Mouse (Mus musculus): ENCODE results near the gene Gk. TPM values are rescaled to one million over a fixed set of nuclear protein-coding genes. Genes with fewer than 3 reads are reported as not detected.
A peak's percentile ranks its signal among the peaks of the same experiment; 100 is the strongest.

Gene Gk
- 5.1 and 5.9 TPM in 2 replicates for polyA plus RNA-seq (2016; fragmentation: Nextera tagmentation; extraction: Ambion mirVana)

GRCm38 (mm10) chrX:85776544-85777087 is at the start of gene Gk:
Gene Gk, minus strand, starts transcription at chrX:85776819.
- Histone ChIP-seq H3K4me3 (replicated peaks) (peak within 1 kb of the TSS; percentile 47), H3K9ac (peak within 1 kb of the TSS; percentile 56), H3K9me3 (no peaks in the 10 kb centered on the region), H3K4me2 (peak within 1 kb of the TSS; percentile 58), H3K27me3 (no peaks in the 10 kb centered on the region), H3K4me1 (no peaks in the 10 kb centered on the region), H3K27ac (peak within 1 kb of the TSS; percentile 80), H3K36me3 (replicated peaks) (no peaks in the 10 kb centered on the region)
- peak; percentile 99 for ATAC-seq (ENCODE audit: low FRiP score)
- WGBS: 23% methylated on average over 41 of the region's 45 CpGs

- H3K27ac ChIP-seq: no peak overlapping the region
- ATAC-seq (ENCODE audit: low FRiP score): no peak
- 79% methylated on average over 4 of the region's 4 CpGs for WGBS
- no peak overlapping the region for H3K4me3 ChIP-seq (replicated peaks)
- no peaks in the 10 kb centered on the region for H3K36me3 ChIP-seq (replicated peaks)
- no peaks in the 10 kb centered on the region for H3K4me1 ChIP-seq
- H3K9ac ChIP-seq: no peak overlapping the region
- no peaks in the 10 kb centered on the region for H3K27me3 ChIP-seq
- no peaks in the 10 kb centered on the region for H3K9me3 ChIP-seq
- H3K4me2 ChIP-seq: no peak overlapping the region
These were observed 28.2 kb upstream of the Gk start for GRCm38 (mm10) chrX:85804706-85805376.

- no peaks in the 10 kb centered on the region for H3K9me3 ChIP-seq
- no peaks in the 10 kb centered on the region for H3K4me1 ChIP-seq
- no peaks in the 10 kb centered on the region for H3K27me3 ChIP-seq
- no peaks in the 10 kb centered on the region for H3K36me3 ChIP-seq (replicated peaks)
- no peak overlapping the region for H3K4me2 ChIP-seq
- H3K9ac ChIP-seq: no peak overlapping the region
- no peak overlapping the region for H3K4me3 ChIP-seq (replicated peaks)
- no peak for ATAC-seq (ENCODE audit: low FRiP score)
- no peak overlapping the region for H3K27ac ChIP-seq
These were observed 26.4 kb upstream of the Gk start for GRCm38 (mm10) chrX:85803006-85803405.

GRCm38 (mm10) chrX:85797449-85797848 is 20.8 kb upstream of the Gk start:
- H3K27me3 ChIP-seq: no peaks in the 10 kb centered on the region
- no peak overlapping the region for H3K27ac ChIP-seq
- no peaks in the 10 kb centered on the region for H3K9me3 ChIP-seq
- no peak overlapping the region for H3K4me3 ChIP-seq (replicated peaks)
- WGBS: 94% methylated on average over 2 of the region's 2 CpGs
- H3K4me2 ChIP-seq: no peak overlapping the region
- no peaks in the 10 kb centered on the region for H3K36me3 ChIP-seq (replicated peaks)
- no peak overlapping the region for H3K9ac ChIP-seq
- H3K4me1 ChIP-seq: no peaks in the 10 kb centered on the region
- no peak for ATAC-seq (ENCODE audit: low FRiP score)

- no peak for ATAC-seq (ENCODE audit: low FRiP score)
- no peaks in the 10 kb centered on the region for H3K27me3 ChIP-seq
- no peak overlapping the region for H3K4me2 ChIP-seq
- no peak overlapping the region for H3K4me3 ChIP-seq (replicated peaks)
- no peak overlapping the region for H3K27ac ChIP-seq
- WGBS: 93% methylated on average over 3 of the region's 3 CpGs
- H3K9ac ChIP-seq: no peak overlapping the region
- no peaks in the 10 kb centered on the region for H3K9me3 ChIP-seq
- no peaks in the 10 kb centered on the region for H3K36me3 ChIP-seq (replicated peaks)
- no peaks in the 10 kb centered on the region for H3K4me1 ChIP-seq
These were observed 1.7 kb upstream of the Gk start for GRCm38 (mm10) chrX:85778346-85778745.

GRCm38 (mm10) chrX:85777141-85777540 is 522 bp upstream of the Gk start:
- H3K27me3 ChIP-seq: no peaks in the 10 kb centered on the region
- H3K9me3 ChIP-seq: no peaks in the 10 kb centered on the region
- peak overlapping the region; percentile 80 for H3K27ac ChIP-seq
- WGBS: 24% methylated on average over 17 of the region's 17 CpGs
- H3K9ac ChIP-seq: peak overlapping the region; percentile 56
- ATAC-seq (ENCODE audit: low FRiP score): peak; percentile 66
- peak overlapping the region; percentile 47 for H3K4me3 ChIP-seq (replicated peaks)
- H3K4me1 ChIP-seq: no peaks in the 10 kb centered on the region
- H3K4me2 ChIP-seq: peak overlapping the region; percentile 49
- H3K36me3 ChIP-seq (replicated peaks): no peaks in the 10 kb centered on the region

- Histone ChIP-seq H3K27ac (no peak overlapping the region), H3K4me1 (no peaks in the 10 kb centered on the region), H3K9me3 (no peaks in the 10 kb centered on the region), H3K4me3 (replicated peaks) (peak overlapping the region; percentile 47), H3K36me3 (replicated peaks) (no peaks in the 10 kb centered on the region), H3K27me3 (no peaks in the 10 kb centered on the region), H3K4me2 (peak overlapping the region; percentile 58), H3K9ac (peak overlapping the region; percentile 48)
- no peak; the same call in 1 of the 2 replicates for ATAC-seq (ENCODE audit: low FRiP score)
- WGBS: 20% methylated on average over 22 of the region's 22 CpGs
These were observed 608 bp downstream of the Gk start for GRCm38 (mm10) chrX:85775879-85776543.

GRCm38 (mm10) chrX:85771303-85771702 is 5.3 kb downstream of the Gk start:
- Histone ChIP-seq H3K27me3 (no peaks in the 10 kb centered on the region), H3K9ac (no peak overlapping the region), H3K4me2 (no peak overlapping the region), H3K36me3 (replicated peaks) (no peaks in the 10 kb centered on the region), H3K9me3 (no peaks in the 10 kb centered on the region), H3K27ac (no peak overlapping the region), H3K4me3 (replicated peaks) (no peak overlapping the region), H3K4me1 (no peaks in the 10 kb centered on the region)
- WGBS: 91% methylated on average over 3 of the region's 3 CpGs
- no peak for ATAC-seq (ENCODE audit: low FRiP score)

GRCm38 (mm10) chrX:85770747-85771146 is 5.9 kb downstream of the Gk start:
- Histone ChIP-seq H3K4me3 (replicated peaks) (no peak overlapping the region), H3K4me2 (no peak overlapping the region), H3K27me3 (no peaks in the 10 kb centered on the region), H3K9me3 (no peaks in the 10 kb centered on the region), H3K27ac (no peak overlapping the region), H3K36me3 (replicated peaks) (no peaks in the 10 kb centered on the region), H3K4me1 (no peaks in the 10 kb centered on the region), H3K9ac (no peak overlapping the region)
- ATAC-seq (ENCODE audit: low FRiP score): no peak
- WGBS: 96% methylated on average over 3 of the region's 3 CpGs

- Histone ChIP-seq H3K4me1 (no peaks in the 10 kb centered on the region), H3K9me3 (no peaks in the 10 kb centered on the region), H3K9ac (no peak overlapping the region), H3K27me3 (no peaks in the 10 kb centered on the region), H3K4me2 (no peak overlapping the region), H3K36me3 (replicated peaks) (no peaks in the 10 kb centered on the region), H3K4me3 (replicated peaks) (no peak overlapping the region), H3K27ac (no peak overlapping the region)
- WGBS: 80% methylated on average over 2 of the region's 2 CpGs
- ATAC-seq (ENCODE audit: low FRiP score): no peak
These were observed 8.0 kb downstream of the Gk start for GRCm38 (mm10) chrX:85768578-85768977.

- WGBS: 63% methylated on average over 3 of the region's 3 CpGs
These were observed 20.6 kb downstream of the Gk start for GRCm38 (mm10) chrX:85756005-85756404.

GRCm38 (mm10) chrX:85743837-85744236 is 32.8 kb downstream of the Gk start:
- H3K4me3 ChIP-seq (replicated peaks): no peak overlapping the region
- WGBS: 90% methylated on average over 3 of the region's 3 CpGs

More at GRCm38 (mm10) chrX:85756005-85756404, 20.6 kb downstream of the Gk start:
- H3K9me3 ChIP-seq: no peaks in the 10 kb centered on the region
- H3K36me3 ChIP-seq (replicated peaks): no peaks in the 10 kb centered on the region
- H3K27ac ChIP-seq: no peak overlapping the region
- H3K4me1 ChIP-seq: no peaks in the 10 kb centered on the region
- H3K4me2 ChIP-seq: no peak overlapping the region
- ATAC-seq (ENCODE audit: low FRiP score): no peak
- H3K9ac ChIP-seq: no peak overlapping the region
- no peaks in the 10 kb centered on the region for H3K27me3 ChIP-seq
- H3K4me3 ChIP-seq (replicated peaks): no peak overlapping the region

GRCm38 (mm10) chrX:85733228-85733627 is 43.4 kb downstream of the Gk start:
- ATAC-seq (ENCODE audit: low FRiP score): no peak
- WGBS: 94% methylated on average over 5 of the region's 5 CpGs

More at GRCm38 (mm10) chrX:85743837-85744236, 32.8 kb downstream of the Gk start:
- H3K4me2 ChIP-seq: no peak overlapping the region
- H3K36me3 ChIP-seq (replicated peaks): no peaks in the 10 kb centered on the region
- H3K27ac ChIP-seq: no peak overlapping the region
- no peak for ATAC-seq (ENCODE audit: low FRiP score)
- no peak overlapping the region for H3K9ac ChIP-seq
- H3K9me3 ChIP-seq: no peaks in the 10 kb centered on the region
- no peaks in the 10 kb centered on the region for H3K4me1 ChIP-seq
- no peaks in the 10 kb centered on the region for H3K27me3 ChIP-seq

More at GRCm38 (mm10) chrX:85733228-85733627, 43.4 kb downstream of the Gk start:
- H3K36me3 ChIP-seq (replicated peaks): no peaks in the 10 kb centered on the region
- H3K27ac ChIP-seq: no peak overlapping the region
- H3K9me3 ChIP-seq: no peaks in the 10 kb centered on the region
- no peak overlapping the region for H3K9ac ChIP-seq
- H3K27me3 ChIP-seq: no peaks in the 10 kb centered on the region
- no peaks in the 10 kb centered on the region for H3K4me1 ChIP-seq
- no peak overlapping the region for H3K4me3 ChIP-seq (replicated peaks)
- no peak overlapping the region for H3K4me2 ChIP-seq
